Comparison of ENCODE assay signal across 20 mouse cellular contexts in the genomic region with DNA sequence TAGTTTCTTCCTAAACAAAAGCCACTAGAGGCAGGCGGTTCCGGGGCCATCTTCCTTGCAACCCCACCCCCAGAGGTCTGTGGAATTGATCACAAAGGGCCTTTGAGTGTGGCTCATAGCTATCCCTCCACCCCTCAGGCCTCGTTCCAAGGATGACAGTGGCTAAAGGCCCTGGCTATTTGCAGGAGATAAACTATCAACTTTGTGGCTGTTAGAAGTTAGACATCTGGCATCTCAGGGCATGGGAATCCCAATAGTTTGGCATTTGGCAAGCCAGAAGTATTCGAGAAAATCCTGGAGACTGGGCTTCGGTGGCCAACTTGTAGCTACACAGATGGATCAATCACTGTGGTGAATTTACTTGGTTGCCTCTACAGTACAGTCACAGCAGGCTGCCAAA.
"Had no signal": no experiment of that assay in that cellular context is flagged by ENCODE, and none has a peak within 500 bp of the region (broad histone marks: within the 10 kb centered on the region; RNA-seq: fewer than 3 reads in every experiment).

No protein-coding gene starts in this region.

- H3K4me3 ChIP-seq: limb, embryonic 10.5 days; limb, embryonic 13.5 days; liver, embryonic 13.5 days; megakaryocyte, embryonic 14.5 days; midbrain, embryonic 10.5 days; midbrain, embryonic 13.5 days; myocyte; neural tube, embryonic 13.5 days; stomach, embryonic 15.5 days had no signal

- ATAC-seq: lung, postnatal 0 days; midbrain, embryonic 13.5 days; midbrain, embryonic 16.5 days had no signal

- H3K36me3 ChIP-seq: liver, embryonic 13.5 days; stomach, embryonic 15.5 days had no signal

- H3K27ac ChIP-seq: limb, embryonic 10.5 days; limb, embryonic 13.5 days; liver, embryonic 13.5 days; macrophage; midbrain, embryonic 10.5 days; midbrain, embryonic 13.5 days; neural tube, embryonic 13.5 days; stomach, embryonic 15.5 days had no signal

- H3K9me3 ChIP-seq: limb, embryonic 10.5 days; limb, embryonic 13.5 days; liver, embryonic 13.5 days; megakaryocyte, embryonic 14.5 days; midbrain, embryonic 10.5 days; midbrain, embryonic 13.5 days; neural tube, embryonic 13.5 days; stomach, embryonic 15.5 days had no signal

- DNase-seq: kidney, adult 2 months; kidney, postnatal 25 days; liver; liver, embryonic 13.5 days; lung, embryonic 14.5 days; retina, postnatal 1 day; right cerebral cortex, postnatal 25 days; spleen, adult 18-20 months; thymus, postnatal 25 days had no signal

- H3K27me3 ChIP-seq: limb, embryonic 13.5 days; liver, embryonic 13.5 days; midbrain, embryonic 13.5 days; neural tube, embryonic 13.5 days; stomach, embryonic 15.5 days had no signal

- H3K4me2 ChIP-seq: limb, embryonic 13.5 days; liver, embryonic 13.5 days; lung, embryonic 14.5 days; midbrain, embryonic 13.5 days; neural tube, embryonic 13.5 days; stomach, embryonic 15.5 days had no signal

- H3K9ac ChIP-seq: limb, embryonic 13.5 days; liver, embryonic 13.5 days; lung, embryonic 14.5 days; midbrain, embryonic 13.5 days; neural tube, embryonic 13.5 days; stomach, embryonic 15.5 days had no signal

- H3K4me1 ChIP-seq: liver, embryonic 13.5 days; stomach, embryonic 15.5 days had no signal
